Comparison of ENCODE assay signal across 20 mouse cellular contexts in genomic region chr1:12367872-12368271, GRCm38 (mm10).
A peak's percentile ranks its signal among the peaks of the same experiment; 100 is the strongest.
DNase-seq lines count a peak whose midpoint lies in the region; ATAC-seq and TF ChIP-seq lines count a peak whose summit lies in the region.
"Had no signal": no experiment of that assay in that cellular context is flagged by ENCODE, and none has a peak within 500 bp of the region (broad histone marks: within the 10 kb centered on the region; RNA-seq: fewer than 3 reads in every experiment).

No protein-coding gene starts in this region.

- H3K4me3 ChIP-seq in gastrocnemius, adult 2 months, result no peak overlapping the region
- H3K4me3 ChIP-seq: forebrain, embryonic 13.5 days; intestine, embryonic 15.5 days; limb, embryonic 10.5 days; neural tube, embryonic 13.5 days; stomach, embryonic 15.5 days had no signal

- no peak for TF ChIP-seq CTCF in gastrocnemius, adult 2 months (IDR thresholded peaks at IDR 0.05)

- H3K27ac ChIP-seq in gastrocnemius, adult 2 months, result no peak overlapping the region
- H3K27ac ChIP-seq: forebrain, embryonic 13.5 days; hindbrain, embryonic 14.5 days; intestine, embryonic 15.5 days; limb, embryonic 10.5 days; neural tube, embryonic 13.5 days; stomach, embryonic 15.5 days had no signal

- intact Hi-C loops in left cerebral cortex, postnatal 4 days (cut with DNase I), result no loop called here
- intact Hi-C loops in gastrocnemius, adult 2 months (cut with DNase I), result no loop called here

- ATAC-seq in megakaryocyte progenitor cell, adult 5-6 weeks (replicated peaks; ENCODE audit: poor library complexity), result no peak
- ATAC-seq: forebrain, embryonic 13.5 days; intestine, embryonic 15.5 days had no signal

- peak; percentile 48 for DNase-seq in left cerebral cortex, adult 11 months (ENCODE audit: low spot score)
- DNase-seq in left cerebral cortex, postnatal 4 days, result no peak
- DNase-seq in layer of hippocampus, adult 8-10 months (ENCODE audit: low spot score in 2 of 2), result peak; percentile 37 to 54
- peak; percentile 48 to 75 for DNase-seq in left cerebral cortex, adult 9 months (ENCODE audit: low spot score in 2 of 2)
- peak; percentile 32 to 53 for DNase-seq in right cerebral cortex, postnatal 36 days (ENCODE audit: low spot score in 2 of 2)
- no peak for DNase-seq in gastrocnemius, adult 2 months
- no peak for DNase-seq in spleen, postnatal 36 days (ENCODE audit: low spot score in 2 of 2)
- DNase-seq: adrenal gland, postnatal 10 days; cerebellum, postnatal 10 days; embryo, embryonic 11 days; kidney, postnatal 10 days; lung, adult 2 months; lung, postnatal 4 days had no signal

Comparison
In these comparisons a context has a peak if more than half of its experiments do, and no peak if none do; other contexts are left out.
1. DNase-seq: peak in left cerebral cortex, adult 11 months (single experiment), layer of hippocampus, adult 8-10 months (2 of 2), left cerebral cortex, adult 9 months (2 of 2) and right cerebral cortex, postnatal 36 days (2 of 2); none in left cerebral cortex, postnatal 4 days (single experiment), gastrocnemius, adult 2 months (single experiment) and spleen, postnatal 36 days (0 of 2).